Mouse (Mus musculus): ENCODE measurements around the gene Hoxc8.

Hoxc8 gene

DNA sequence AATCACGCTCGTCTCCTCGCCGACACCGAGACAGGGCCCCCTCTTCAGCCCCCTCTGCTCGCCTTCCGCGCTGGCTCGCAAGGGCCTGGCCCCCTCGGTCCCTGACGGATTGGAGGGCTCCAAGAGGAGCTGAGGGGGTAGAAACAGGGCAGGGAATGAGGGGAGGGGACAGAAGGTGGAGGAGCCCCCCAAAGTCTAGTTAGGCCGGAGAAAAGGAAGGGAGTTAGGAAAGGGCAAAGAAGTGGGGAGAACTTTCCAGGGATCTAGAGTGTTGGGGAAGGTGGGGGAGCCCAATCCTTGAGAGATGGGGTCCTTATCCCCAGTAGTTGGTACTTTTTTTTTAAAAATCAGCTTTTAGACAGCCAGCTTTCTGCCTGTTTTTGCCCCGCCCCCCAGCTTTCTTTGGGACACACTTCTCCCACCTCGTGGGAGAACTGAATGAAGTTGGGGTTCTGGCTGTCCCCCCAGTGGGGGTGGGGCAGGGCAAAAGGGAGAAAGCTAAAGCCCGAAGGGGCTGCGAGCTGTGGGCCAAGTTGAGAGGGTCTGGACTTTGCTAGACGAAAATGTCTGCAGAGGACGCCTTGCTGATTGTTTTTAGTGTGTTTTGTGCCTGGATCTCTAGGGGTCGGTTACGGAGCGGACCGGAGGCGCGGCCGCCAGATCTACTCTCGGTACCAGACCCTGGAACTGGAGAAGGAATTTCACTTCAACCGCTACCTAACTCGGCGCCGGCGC is 19.9 kb downstream of the Hoxc8 start:
- DNase-seq (ENCODE audit: low read depth): no peak

DNA sequence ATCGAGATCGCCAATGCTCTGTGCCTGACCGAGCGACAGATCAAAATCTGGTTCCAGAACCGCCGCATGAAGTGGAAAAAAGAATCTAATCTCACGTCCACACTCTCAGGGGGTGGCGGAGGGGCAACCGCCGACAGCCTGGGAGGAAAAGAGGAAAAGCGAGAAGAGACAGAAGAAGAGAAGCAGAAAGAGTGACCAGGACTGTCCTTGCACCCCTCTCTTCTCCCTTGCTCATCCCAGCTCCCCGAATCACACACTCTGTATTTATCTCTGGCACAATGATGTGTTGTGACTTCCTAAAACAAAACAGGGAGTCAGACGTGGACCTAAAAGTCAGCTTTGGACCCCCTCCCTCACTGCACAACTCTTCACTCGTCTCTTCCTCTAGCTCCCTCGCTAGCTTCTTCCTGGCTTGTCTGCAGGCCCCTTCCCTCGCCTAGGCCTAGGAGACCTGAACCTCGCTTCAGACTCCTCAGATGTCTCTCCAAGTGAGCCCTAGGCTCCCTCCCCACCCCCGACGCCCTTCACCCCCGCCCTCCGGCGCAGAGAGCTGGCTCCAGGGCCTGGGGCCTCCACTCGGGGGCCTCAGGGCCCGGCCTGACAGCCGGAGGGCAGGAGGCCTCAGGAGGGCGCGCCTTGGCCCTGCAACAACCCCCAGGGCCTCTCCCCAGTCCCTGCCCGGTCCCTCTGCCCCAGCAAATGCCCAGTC is 20.6 kb downstream of the Hoxc8 start:
- no peak for DNase-seq (ENCODE audit: low read depth)

DNA sequence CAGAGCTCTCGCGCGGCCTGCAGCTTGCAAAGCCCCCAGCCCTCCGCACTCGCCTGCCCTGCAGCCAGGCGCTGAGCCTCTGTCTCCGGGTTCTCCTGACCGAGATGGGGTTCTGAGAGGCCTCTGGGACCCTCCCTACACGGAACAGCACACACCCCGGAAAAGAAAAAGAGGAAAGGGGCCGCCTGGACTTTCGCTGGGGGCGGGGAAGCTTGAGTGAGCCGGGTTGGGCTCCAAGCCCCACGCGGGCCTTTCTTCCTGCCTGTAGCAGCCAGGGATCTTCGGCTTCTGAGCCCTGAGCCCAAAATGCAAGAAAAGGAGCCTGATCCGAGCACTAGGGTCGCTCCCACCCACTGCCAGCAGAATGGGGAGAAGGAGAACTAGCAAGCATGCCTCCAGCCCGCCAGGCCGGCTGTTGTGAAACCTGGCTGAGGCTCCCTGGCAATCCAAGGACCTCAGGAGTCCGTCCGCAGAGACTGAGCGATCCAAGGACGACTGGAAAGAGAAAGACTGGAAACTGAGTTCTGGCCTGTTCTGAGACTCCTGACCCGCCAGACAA is 21.6 kb downstream of the Hoxc8 start:
- no peak for DNase-seq (ENCODE audit: low read depth)

DNA sequence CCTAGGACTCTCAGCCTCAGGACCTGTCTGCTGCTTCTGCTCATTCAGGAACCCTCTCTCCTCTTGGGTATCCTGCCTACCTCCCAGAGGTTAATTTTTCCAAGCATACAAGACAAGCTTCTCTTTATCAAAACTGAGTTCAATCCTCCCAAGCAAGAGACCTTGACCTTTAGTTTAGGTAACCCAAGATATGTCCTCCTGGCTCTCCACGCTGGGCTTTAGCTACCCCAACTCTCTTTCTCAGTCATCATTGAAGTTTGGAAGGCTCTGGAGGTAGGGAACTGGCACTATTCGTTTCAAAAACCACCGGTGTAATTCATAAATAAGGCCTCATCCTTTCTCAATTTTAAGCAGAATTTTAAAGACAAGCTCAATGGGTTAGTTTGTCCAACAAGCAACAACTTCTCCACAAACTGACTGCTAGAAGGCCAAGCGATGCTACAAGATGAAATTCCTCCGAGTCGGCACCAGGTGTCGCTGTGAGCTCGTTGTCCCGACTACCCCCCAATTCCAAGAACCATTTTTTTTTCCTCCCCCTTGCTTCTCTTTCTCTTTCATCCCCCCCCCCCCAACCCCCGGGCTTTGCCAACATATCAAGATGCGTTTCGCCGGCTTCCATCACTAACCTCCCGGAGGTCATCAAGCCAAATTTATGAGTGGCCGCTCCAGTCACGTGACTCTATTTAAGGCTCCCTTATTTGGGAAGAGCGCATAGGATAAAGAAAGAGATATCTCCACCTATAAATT is 23.0 kb downstream of the Hoxc8 start:
- peak; percentile 80 for DNase-seq (ENCODE audit: low read depth)

DNA sequence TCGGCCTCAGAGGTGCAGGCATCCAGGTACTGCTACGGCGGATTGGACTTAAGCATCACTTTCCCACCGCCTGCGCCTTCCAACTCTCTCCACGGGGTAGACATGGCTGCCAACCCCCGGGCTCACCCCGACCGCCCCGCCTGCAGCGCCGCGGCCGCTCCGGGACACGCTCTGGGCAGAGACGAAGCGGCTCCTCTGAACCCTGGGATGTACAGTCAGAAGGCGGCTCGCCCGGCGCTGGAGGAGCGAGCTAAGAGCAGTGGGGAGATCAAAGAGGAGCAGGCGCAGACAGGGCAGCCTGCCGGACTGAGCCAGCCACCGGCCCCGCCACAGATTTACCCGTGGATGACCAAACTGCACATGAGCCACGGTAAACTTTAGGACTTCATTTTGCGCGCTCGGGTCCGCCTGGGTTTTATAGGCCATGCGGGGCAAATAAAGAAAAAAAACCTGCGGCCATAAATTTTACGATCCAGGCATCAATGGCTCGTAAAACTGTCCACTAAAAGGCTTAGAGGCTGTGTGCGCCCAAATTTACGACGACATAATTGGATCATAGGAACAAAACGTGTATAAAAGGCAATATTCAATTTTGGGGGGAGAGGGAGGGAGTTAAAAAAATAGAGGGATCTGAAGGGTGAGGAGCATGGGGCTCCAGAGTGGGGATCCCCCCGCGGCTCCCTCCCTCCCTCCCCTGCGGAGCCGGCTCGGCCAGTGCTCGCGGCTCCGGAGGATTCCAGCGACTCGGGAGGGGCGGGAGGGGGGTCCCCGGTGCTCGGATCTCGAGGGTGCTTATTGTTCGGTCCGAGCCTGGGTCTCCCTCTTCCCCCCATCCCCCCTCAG is 24.0 kb downstream of the Hoxc8 start:
- DNase-seq (ENCODE audit: low read depth): peak; percentile 62

DNA sequence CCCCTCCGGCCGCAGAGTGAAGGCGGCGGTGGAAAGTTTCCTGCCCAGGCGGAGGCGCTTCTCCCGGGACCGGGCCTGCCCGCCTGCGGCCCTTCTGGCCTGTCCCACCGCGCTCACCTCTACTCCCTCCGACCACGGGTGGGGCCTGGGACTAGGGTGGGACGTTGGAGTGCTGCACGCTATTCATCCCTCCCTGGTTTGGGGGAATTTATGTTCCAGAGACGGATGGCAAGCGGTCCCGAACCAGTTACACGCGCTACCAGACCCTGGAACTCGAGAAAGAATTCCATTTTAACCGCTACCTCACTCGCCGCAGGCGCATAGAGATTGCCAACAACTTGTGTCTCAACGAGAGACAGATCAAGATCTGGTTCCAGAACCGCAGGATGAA is 24.6 kb downstream of the Hoxc8 start:
- peak; percentile 46 for DNase-seq (ENCODE audit: low read depth)

DNA sequence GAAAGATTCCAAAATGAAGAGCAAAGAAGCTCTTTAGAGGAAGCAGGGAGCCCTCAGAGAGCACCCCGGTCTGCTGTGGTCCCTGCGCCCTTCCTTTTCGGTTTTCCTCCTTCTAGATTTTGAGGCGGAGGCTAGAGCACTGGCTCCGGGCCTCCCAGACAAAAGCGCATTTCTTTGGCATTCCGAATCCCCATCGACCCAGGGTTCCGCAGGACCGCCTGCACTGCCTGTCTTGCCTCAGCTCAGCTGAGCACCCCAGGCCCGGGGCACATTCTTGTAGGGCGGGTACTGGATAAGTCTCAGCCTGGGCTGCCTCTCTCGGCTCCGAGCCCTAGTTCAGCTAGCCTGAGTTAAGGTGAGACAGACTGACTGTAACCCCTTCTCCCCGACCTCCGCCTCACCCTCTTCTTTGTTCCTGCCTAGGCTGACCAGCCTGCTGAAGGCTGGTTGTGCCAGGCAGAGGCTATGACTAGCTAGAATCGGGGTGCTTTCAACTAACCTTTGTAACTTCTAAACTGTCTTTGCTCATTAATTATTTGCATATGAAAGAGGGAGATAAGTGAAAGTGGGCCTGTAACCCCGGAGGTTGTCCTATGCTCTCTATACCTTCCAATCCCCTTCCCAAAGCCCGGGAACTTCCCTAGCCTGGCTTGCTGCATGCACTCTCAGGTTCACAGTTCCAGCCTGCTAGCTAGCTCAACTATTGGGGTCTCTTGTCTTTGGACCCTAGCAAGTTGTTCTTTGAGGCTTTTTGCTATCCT is 25.2 kb downstream of the Hoxc8 start:
- peak; percentile 49 for DNase-seq (ENCODE audit: low read depth)

DNA sequence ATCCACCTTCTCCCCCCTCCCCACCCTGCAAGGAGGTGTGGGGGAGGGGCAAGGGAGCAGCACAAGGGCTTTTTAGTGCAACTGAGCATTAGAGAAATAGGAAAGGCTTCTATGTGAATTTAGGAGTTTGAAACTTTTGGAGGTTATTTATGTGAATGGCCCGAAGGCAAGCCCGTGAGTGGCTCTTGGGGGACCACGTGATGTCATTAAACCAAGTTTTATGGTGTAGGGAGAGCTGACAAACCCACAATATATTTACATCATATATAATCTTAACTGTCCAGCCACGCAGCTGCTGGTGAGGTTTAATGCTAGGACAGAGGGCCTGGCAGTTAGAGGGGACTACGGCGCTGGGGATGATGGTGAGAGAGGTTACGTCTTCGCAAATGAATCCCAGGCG is 28.2 kb downstream of the Hoxc8 start, which contains the start of gene Hoxc4:
Gene Hoxc4, plus strand, starts transcription at position 299 of the 400 bp plus-strand sequence.
- DNase-seq (ENCODE audit: low read depth): no peak

DNA sequence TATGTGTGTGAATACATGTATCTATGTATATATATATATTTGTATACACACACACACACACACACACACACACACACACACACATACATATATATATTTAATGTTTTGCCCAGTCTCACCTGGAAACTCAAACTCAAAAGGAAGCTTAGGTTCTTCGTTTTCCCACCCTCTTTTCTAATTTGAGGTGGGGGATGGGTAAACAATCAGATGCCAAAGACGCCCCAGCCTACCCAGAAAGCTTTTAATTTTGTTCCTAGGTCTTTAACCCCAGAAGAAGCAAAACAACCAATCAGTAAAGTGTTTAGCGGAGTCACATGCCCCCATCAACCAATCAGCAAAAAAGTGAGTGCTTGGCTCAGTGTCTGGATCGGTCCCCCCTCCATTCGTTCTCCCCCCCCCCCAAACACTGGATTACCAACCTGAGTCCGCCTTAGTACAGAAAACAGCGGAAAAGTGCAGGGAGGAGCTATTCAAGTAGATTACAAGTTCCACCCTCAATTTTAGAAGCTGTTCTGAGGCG is 30.6 kb downstream of the Hoxc8 start:
- no peak for DNase-seq (ENCODE audit: low read depth)

DNA sequence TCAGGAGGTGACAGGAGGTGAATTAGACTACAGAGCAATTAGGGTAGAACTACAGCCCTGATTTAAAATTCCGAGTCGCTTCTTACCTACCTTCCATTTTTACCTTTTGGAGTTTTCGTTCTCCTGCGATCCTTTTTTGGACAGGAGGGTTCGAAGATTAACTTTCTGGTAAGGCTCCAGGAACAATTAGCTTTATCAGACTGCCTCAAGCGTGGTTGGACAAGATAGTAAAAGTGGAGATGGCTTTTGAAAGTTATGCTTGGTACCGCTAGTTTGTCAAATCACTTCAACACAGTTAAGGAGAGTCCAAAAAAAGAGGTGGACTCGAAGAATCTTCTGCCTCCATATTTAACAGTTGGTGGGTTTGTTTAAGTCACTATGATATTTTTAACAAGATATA is 31.1 kb downstream of the Hoxc8 start:
- no peak for DNase-seq (ENCODE audit: low read depth)

DNA sequence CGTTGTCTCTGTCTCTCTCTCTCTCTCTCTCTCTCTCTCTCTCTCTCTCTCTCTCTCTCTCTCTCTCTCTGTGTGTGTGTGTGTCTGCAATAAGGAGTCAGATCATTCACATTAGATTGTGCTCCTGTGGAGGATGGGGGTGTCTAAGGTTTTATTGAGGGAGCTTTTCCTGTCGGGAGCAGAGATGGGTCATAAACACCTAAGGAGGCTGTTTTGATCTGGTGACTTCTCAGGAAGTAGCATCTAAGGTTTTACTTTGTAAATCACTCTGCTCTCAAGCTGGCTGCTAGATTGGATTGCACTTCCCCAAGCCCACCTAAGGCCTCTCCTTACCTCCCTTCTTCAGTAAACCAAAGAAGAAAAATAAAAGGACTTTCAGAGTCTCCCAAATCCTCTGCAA is 33.7 kb downstream of the Hoxc8 start:
- DNase-seq (ENCODE audit: low read depth): no peak

DNA sequence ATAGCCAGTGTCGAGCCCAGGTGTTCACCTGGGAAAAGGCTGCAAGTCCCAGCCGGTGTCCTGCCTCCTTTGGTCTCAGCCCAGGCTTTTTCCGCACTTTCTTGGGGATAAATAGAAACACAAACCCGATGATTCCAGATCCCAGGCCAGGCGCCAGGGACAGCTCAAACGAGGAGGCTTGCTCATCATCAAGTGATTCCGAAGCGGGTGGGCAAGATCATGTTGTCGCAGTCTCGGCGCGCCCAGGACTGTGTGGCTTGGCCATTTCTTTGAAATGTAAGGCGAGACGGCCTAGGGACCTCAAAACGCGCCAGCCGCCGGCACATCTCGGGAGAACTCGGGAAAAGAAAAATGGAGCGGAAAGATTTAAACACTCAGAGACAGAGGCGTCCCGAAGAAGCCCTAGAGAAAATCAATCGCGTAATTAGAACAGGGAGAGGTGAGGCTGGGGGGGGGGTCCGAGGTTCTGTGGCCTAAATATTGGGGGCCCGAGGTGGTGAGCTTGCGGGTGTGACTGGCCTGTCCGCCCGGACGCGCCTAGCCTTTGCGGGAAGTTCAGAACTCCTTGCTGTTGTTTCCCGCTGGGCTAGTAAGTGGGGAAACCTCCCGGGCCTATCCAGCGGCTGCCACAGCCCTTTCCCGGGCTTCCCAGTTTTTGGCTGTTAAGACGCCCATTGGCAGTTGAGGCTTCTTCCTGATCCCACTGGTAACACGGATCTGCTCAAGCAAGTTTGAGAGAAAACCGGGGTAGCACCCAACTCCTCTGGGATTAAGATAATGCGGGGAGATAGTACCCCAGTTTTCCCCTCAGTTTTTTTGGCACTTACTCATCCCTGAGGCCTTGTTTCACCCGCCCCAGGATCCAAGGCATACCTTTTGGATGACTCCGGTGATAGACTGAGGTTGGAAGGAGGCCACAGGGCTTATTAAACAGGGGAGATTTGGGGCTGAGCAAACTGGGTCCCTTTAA is 37.1 kb downstream of the Hoxc8 start:
- DNase-seq (ENCODE audit: low read depth): peak; percentile 57

DNA sequence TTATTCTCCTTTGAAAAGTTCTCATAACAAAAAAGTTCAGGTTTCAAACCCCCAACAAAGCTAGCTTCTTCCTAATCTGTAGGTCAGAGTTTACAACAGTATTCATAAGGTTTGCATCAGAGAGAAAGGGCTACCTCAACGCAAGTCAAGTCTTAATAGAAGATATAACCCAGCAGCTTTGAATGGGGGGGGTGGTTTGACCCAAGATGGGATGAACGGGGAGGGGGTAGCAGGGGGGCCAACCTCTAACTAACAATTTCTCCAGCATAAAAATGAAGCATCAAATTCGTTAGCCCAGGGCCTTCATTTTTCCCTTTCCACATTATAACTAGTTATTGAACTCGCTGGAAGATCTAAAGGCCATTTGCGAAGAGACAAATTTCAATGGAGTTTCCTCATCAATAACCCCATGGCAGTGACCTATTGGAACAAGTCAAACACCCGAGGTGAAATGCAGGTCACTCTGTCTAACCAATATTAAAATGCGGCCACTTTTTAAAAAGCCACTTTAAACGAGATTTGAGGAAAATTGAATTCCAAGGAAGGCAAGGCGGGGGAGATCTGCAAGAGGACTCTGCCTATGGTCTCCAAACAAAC is 38.6 kb downstream of the Hoxc8 start:
- no peak for DNase-seq (ENCODE audit: low read depth)

DNA sequence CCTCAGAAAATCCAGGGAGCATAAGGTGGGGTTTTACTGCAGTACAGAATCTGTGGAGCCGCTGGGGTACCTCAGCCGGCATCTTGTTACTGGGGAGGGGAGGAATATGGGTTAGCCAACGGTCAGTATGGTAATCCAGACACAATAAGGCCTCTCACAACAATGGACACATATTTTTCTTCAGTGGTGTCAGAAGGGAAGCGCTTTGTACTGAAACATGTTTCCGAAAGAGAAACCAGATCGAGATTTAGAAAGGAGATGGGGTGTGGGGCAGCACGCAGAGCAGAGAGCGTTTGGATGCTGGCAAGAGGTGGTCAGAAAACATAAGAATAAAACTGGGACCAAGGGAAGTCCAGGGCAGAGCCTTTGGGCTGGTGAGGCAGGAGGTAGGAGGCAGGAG is 39.7 kb downstream of the Hoxc8 start:
- DNase-seq (ENCODE audit: low read depth): no peak

DNA sequence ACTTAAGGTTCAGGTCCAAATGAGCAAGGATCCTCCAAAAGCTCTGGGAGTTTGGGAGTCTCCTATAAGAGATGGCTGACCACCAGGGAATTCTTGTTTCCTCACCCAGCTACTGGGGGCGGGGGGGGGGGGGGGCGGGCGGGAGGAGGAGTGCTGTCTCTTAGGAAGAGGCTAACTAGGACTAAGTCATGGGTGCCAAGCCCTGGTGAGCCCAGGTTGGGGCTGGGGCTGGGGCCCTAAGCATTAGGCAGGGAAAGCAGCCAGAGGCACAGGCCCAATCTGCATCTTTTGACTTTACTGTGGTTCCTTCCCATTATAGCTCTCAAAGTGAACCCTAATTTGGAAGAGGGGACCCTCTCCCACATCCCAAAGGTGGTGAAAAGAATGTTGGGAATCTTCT is 41.8 kb downstream of the Hoxc8 start:
- DNase-seq (ENCODE audit: low read depth): no peak

DNA sequence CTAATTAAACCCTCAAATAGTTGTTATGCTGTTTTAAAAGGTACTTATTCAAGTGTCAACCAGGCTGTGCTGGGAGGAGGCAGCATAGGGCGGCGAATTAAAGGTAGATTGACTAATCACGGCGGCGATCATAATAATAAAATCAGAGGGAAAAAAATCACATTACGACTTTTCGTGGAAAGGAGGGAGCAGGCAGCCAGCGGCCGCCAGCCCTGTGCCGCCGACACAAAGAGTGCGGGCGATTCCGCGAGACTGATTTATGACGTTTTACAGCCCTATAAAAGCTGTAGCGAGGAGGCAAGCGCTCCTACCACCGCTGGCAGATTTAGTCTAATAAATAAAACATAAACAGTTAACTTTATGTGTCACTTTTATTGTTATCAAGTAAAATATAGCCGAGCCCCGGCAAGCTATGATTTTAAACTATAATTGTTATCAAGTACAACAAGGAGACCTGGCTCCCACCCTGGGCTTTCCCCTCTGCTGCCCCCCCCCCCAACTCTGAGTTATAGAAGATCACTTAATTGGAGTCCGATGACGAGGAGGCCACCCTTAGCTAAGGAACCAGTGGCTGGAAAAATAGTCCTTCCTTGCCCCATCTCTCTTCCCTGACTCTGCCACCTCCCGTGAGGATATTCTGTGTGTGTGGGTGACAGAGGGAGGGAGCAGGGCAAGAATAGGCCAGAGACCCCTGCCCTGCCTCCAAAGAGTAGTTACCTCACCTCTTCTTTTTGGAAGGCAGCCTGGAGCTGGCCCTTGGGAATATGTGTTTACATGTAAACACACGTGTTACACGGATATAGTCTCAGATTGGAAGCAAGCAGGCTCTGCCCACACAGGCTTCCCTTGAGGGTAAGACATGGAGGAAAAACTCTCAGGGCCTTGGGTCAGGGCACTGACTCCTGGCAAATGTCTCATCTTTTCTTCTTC is 42.5 kb downstream of the Hoxc8 start:
- peak; percentile 56 for DNase-seq (ENCODE audit: low read depth)

DNA sequence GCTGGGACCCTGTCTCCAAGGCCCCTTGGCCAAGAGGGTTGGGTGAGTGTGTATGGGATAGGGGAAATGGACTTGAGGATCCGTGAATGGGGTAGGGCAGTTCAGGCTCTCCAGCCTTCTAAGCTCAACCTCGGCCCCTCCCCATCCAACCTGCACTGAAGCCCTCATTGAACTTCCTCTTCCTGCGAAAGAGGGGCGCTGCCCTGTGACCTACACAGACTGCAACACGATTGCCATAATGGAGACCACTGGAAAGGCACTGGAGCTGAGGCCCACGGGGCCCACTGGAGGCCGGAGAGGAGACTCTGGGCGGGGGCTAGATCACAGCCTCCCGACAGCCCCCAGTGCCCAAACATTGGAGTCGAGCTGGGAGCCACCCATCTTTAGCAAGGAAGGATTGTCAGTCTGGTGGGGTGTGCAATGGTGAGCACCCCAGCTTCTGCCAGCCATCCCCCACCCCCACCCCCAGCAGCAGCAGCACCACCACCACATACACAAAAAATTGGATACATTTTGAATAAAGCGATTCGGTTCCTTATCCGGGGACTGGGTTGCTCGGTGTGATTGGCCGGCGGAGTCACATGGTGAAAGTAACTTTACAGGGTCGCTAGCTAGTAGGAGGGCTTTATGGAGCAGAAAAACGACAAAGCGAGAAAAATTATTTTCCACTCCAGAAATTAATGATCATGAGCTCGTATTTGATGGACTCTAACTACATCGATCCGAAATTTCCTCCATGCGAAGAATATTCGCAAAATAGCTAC is 43.8 kb downstream of the Hoxc8 start:
- DNase-seq (ENCODE audit: low read depth): peak; percentile 27

Data from NIH3T3 (cell line).